Mouse (Mus musculus) heart, postnatal 0 days (tissue): ENCODE results near the gene Adamts5. TPM values are rescaled to one million over a fixed set of nuclear protein-coding genes. Genes with fewer than 3 reads are reported as not detected.
A peak's percentile ranks its signal among the peaks of the same experiment; 100 is the strongest.

Experiments
- ATAC-seq: fragments of 200-750 bp; cut with Nextera tagmentation; 2 replicates; pipeline ENCODE4 v1.8.0; 2017; ENCODE audit warnings: low read depth, moderate number of reproducible peaks, moderate library complexity; ENCODE audit not compliant: insufficient read depth
- DNase-seq: peaks from one replicate; pipeline ENCODE4 v3.0.0-alpha.2; 2016; ENCODE audit warnings: low spot score
- H3K27ac ChIP-seq: fragments of 300-500 bp; sonication (generic); 2 replicates; pipeline ENCODE4 v1.5.1; 2014; ENCODE audit warnings: low read depth, mild to moderate bottlenecking
- H3K27me3 ChIP-seq: fragments of 300-500 bp; sonication (generic); 2 replicates; pipeline ENCODE4 v1.6.1; 2014; ENCODE audit warnings: low read length, mixed read lengths; ENCODE audit not compliant: control insufficient read depth, insufficient read depth
- H3K36me3 ChIP-seq: fragments of 300-500 bp; sonication (generic); replicated peaks from 2 replicates; pipeline ENCODE4 v1.6.1; 2014; ENCODE audit warnings: low read length, mixed read lengths; ENCODE audit not compliant: control insufficient read depth, insufficient read depth
- H3K4me1 ChIP-seq: fragments of 300-500 bp; sonication (generic); 2 replicates; pipeline ENCODE4 v1.6.1; 2014; ENCODE audit warnings: antibody characterized with exemption; ENCODE audit not compliant: control insufficient read depth, insufficient read depth
- H3K4me2 ChIP-seq: fragments of 300-500 bp; sonication (generic); 2 replicates; pipeline ENCODE4 v1.6.1; 2014; ENCODE audit warnings: low read depth, mild to moderate bottlenecking, low read length, moderate library complexity
- H3K4me3 ChIP-seq: fragments of 300-500 bp; sonication (generic); 2 replicates; pipeline ENCODE4 v1.5.1; 2014; ENCODE audit warnings: low read depth, low read length
- H3K9ac ChIP-seq: fragments of 300-500 bp; sonication (generic); replicated peaks from 2 replicates; pipeline ENCODE4 v1.6.1; 2014; ENCODE audit warnings: low read depth, low read length, mixed read lengths
- H3K9me3 ChIP-seq: fragments of 300-500 bp; sonication (generic); replicated peaks from 2 replicates; pipeline ENCODE4 v1.6.1; 2016; ENCODE audit warnings: low read length; ENCODE audit not compliant: control insufficient read depth
- CTCF ChIP-seq: IDR thresholded peaks from 2 replicates; pipeline ENCODE4 v1.5.1; 2016; ENCODE audit warnings: antibody characterized with exemption, control low read depth, low read depth
- EP300 ChIP-seq: IDR thresholded peaks from 2 replicates; pipeline ENCODE4 v1.6.1; 2016; ENCODE audit warnings: antibody characterized with exemption, low read depth
- WGBS: fragments of 180-500 bp; shearing (Covaris S2); extraction: QIAGEN DNeasy Blood & Tissue Kit; methylation state at CpG from one replicate; pipeline ENCODE4 v1.1.7; 2014; 5-methylcytosine and 5-hydroxymethylcytosine counted together
- polyA plus RNA-seq: library from polyadenylated mRNA; unstranded; fragments of >200 nt; fragmentation: Nextera tagmentation; extraction: Ambion mirVana; gene quantifications from 2 replicates; pipeline ENCODE4 v1.2.1, GENCODE M21; 2015
- total RNA-seq: library from RNA; depleted of rRNA; stranded (reverse); fragments of >200 nt; gene quantifications from 2 replicates; pipeline ENCODE4 v1.2.3, GENCODE M21; 2014; ENCODE audit warnings: low replicate concordance; rRNA removed

Gene Adamts5
- total RNA-seq (2.9 and 3.7 TPM in 2 replicates), polyA plus RNA-seq (3.5 TPM in 2 replicates)

- Histone ChIP-seq H3K4me2 (peak within 1 kb of the TSS; percentile 87), H3K9ac (peak within 1 kb of the TSS; percentile 56), H3K27me3 (0 out of 2 replicates have a peak, but pooled peaks cover 7% of the 10 kb centered on the region), H3K36me3 (no peaks in the 10 kb centered on the region), H3K4me3 (peak within 1 kb of the TSS; percentile 66), H3K4me1 (peaks cover 8% of the 10 kb centered on the region), H3K27ac (peak within 1 kb of the TSS; percentile 71), H3K9me3 (no peaks in the 10 kb centered on the region)
- TF ChIP-seq CTCF (no peak), EP300 (no peak)
- WGBS = 11% methylated on average over 13 of the region's 13 CpGs
- ATAC-seq = peak; percentile 16; the same call in 1 of the 2 replicates
- DNase-seq = no peak
Measured at GRCm38 (mm10) chr16:85901581-85901910, at the start of gene Adamts5. TSS of gene Adamts5 (minus strand) at chr16:85901828.

- H3K27ac ChIP-seq = no peak overlapping the region
- no peak overlapping the region for H3K4me3 ChIP-seq
- H3K36me3 ChIP-seq = no peaks in the 10 kb centered on the region
- 59% methylated on average over 2 of the region's 2 CpGs for WGBS
- TF ChIP-seq EP300 (no peak), CTCF (no peak)
- H3K9me3 ChIP-seq = no peaks in the 10 kb centered on the region
- no peak overlapping the region for H3K9ac ChIP-seq
- no peaks in the 10 kb centered on the region for H3K27me3 ChIP-seq
- H3K4me1 ChIP-seq = no peaks in the 10 kb centered on the region
- ATAC-seq (no peak), DNase-seq (no peak)
- H3K4me2 ChIP-seq = no peak overlapping the region
Measured at GRCm38 (mm10) chr16:85950356-85950755, 48.7 kb upstream of the Adamts5 start.

GRCm38 (mm10) chr16:85926004-85926403 lies 24.4 kb upstream of the Adamts5 start:
- H3K4me3 ChIP-seq = no peak overlapping the region
- no peaks in the 10 kb centered on the region for H3K27me3 ChIP-seq

GRCm38 (mm10) chr16:85922454-85922853 lies 20.8 kb upstream of the Adamts5 start:
- ATAC-seq = no peak

More at GRCm38 (mm10) chr16:85926004-85926403, 24.4 kb upstream of the Adamts5 start:
- Histone ChIP-seq H3K9ac (no peak overlapping the region), H3K9me3 (no peaks in the 10 kb centered on the region), H3K4me1 (no peaks in the 10 kb centered on the region), H3K27ac (no peak overlapping the region), H3K4me2 (no peak overlapping the region), H3K36me3 (no peaks in the 10 kb centered on the region)
- 90% methylated on average over 5 of the region's 5 CpGs for WGBS
- no peak for DNase-seq
- TF ChIP-seq EP300 (no peak), CTCF (no peak)
- ATAC-seq = no peak

GRCm38 (mm10) chr16:85920122-85920521 lies 18.5 kb upstream of the Adamts5 start:
- H3K4me2 ChIP-seq = no peak overlapping the region
- H3K4me3 ChIP-seq = no peak overlapping the region
- H3K27ac ChIP-seq = no peak overlapping the region
- ATAC-seq (no peak), DNase-seq (no peak)
- no peaks in the 10 kb centered on the region for H3K4me1 ChIP-seq
- no peaks in the 10 kb centered on the region for H3K9me3 ChIP-seq
- H3K27me3 ChIP-seq = no peaks in the 10 kb centered on the region
- 71% methylated on average over 4 of the region's 4 CpGs for WGBS
- no peak overlapping the region for H3K9ac ChIP-seq
- TF ChIP-seq EP300 (no peak), CTCF (no peak)
- H3K36me3 ChIP-seq = no peaks in the 10 kb centered on the region

More at GRCm38 (mm10) chr16:85922454-85922853, 20.8 kb upstream of the Adamts5 start:
- 62% methylated on average over 1 of the region's 1 CpGs for WGBS
- Histone ChIP-seq H3K4me3 (no peak overlapping the region), H3K27ac (no peak overlapping the region), H3K4me2 (no peak overlapping the region), H3K9ac (no peak overlapping the region), H3K27me3 (no peaks in the 10 kb centered on the region), H3K9me3 (no peaks in the 10 kb centered on the region), H3K4me1 (no peaks in the 10 kb centered on the region), H3K36me3 (no peaks in the 10 kb centered on the region)
- no peak for DNase-seq
- TF ChIP-seq CTCF (no peak), EP300 (no peak)
